Mouse (Mus musculus): ENCODE measurements around the gene Trp53i11. TPM values are rescaled to one million over a fixed set of nuclear protein-coding genes. Genes with fewer than 3 reads are reported as not detected.
A peak's percentile ranks its signal among the peaks of the same experiment; 100 is the strongest.

The Trp53i11 gene
- total and polyA plus RNA-seq, 2 experiments: 1.9 to 9.1 TPM

DNA sequence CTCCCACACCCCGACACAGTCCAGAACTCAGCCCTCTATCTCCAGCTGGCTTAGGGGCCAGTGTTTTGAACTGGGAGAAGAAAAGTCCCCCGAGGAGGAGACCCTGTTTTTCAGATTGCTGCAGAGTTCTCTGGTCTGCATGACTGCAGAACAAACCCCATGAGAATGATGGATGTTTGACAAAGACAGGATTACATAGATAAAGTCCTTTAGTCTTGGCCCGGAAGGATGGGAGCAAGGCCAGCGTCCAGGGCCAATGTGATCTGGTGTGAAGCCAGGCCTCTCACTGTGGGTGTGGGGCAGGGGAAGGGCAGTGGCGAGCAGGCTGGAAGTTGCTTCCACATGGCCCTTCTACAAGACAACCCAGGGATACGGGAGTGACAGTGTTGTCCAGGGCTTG is 36.1 kb downstream of the Trp53i11 start:
- DNase-seq (ENCODE audit: extremely low read depth, low read depth, low spot score): no peak
- H3K36me3 ChIP-seq (ENCODE audit: control insufficient read depth, insufficient read depth, low read length): no peaks in the 10 kb centered on the region
- no peak overlapping the region for H3K27ac ChIP-seq (replicated peaks; ENCODE audit: insufficient read depth, low read depth, low read length)

DNA sequence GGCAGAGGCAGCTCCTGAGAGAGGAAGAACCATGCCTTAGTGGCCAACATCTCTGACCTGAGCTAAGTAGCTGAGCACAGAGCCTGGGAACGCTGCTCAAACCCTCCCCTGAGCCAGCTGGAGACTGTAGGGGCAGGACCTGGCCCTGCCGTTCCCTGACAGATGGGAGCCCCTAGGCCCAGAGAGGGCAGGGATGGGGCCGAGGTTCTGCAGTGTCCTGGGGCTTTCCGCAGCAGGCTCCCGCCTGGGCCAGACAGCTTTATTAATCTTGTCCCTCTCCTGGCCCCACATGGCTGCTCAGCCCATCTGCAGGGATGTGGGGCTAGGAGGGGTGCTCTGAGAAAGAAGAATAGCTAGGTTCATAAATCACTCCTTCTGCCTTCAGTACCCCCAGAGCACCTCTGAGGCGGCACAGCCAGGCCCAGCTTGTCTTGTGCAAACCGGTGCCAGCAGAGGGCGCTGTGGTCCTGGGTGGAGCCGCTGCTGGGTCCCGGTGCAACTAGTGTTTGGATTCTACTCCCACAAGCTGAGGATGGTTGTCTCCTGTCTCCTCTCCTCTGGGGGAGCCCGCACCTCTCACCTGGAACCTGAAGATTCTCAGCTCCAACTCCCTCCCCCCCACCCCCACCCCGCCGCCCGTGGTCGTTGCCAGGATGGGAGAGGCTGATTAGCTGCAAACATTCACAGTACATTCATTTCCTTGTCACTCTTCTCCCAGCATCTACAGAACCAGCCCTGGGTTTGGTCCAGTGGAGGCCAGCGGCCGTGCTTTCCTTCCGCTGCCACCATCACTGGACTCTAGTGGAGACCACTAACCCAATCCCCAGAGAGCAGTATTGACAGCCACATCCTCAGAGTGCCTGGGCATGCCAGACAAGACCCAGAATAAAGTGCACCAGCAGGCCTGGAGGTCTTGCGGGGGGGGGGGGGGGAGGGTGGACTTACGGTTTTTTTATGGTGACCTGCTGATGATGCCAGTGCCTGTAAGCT is 39.6 kb downstream of the Trp53i11 start:
- H3K4me3 ChIP-seq (ENCODE audit: insufficient read depth, low read depth, low read length): no peak overlapping the region
- no peak for TF ChIP-seq POLR2A (IDR thresholded peaks at IDR 0.05; ENCODE audit: extremely low read depth, insufficient read depth, low read length)
- TF ChIP-seq CTCF (IDR thresholded peaks at IDR 0.05; ENCODE audit: low read depth, low read length): peak; percentile 83

More for the DNA sequence above, 36.1 kb downstream of the Trp53i11 start:
- 37% methylated on average over 6 of the region's 6 CpGs for WGBS
- TF ChIP-seq POLR2A (IDR thresholded peaks at IDR 0.05; ENCODE audit: extremely low read depth, insufficient read depth, low read length): no peak
- H3K27me3 ChIP-seq (ENCODE audit: control insufficient read depth, insufficient read depth, low read length): no peaks in the 10 kb centered on the region
- no peak overlapping the region for H3K4me3 ChIP-seq (ENCODE audit: insufficient read depth, low read depth, low read length)
- no peaks in the 10 kb centered on the region for H3K4me1 ChIP-seq (ENCODE audit: control insufficient read depth, insufficient read depth, low read length)
- H3K79me2 ChIP-seq (ENCODE audit: control insufficient read depth, insufficient read depth, low read length): no peaks in the 10 kb centered on the region
- no peak overlapping the region for H3K9ac ChIP-seq (ENCODE audit: low read depth, low read length)

DNA sequence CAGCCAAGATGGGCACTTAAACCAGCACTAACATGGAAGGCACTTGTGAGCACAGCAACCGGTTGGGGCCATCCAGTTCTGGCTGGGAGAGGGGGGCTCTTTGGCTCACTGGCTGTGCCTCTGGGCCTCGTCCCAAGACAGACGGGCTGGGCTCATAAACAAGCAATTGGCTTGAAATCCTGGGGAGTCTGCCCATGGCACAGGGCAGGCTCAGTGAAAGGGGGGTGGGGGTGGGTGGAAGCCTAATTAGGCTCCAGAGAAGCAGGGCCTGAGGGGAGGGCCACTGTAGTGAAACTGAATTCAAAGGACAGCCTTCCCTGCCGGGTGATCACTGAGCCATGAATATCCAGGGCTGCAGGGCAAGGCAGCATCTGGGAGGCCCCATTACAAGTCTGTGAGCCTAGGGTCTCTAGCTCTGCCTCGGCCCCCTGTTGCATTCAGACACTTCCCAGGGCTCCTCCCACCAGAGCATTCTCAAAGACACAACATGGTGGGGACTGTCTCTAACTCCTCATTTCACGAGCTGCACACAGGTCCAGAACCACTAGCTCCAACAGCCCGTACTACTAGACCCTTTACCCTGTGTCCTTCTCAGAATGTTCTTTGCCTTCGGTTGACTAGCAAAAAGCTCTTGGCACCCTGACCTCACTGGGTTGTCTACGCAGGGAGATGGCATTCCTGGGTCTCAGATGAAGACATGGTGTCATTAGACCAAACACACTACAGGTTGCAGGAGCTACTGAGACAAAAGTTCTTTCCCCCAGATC is 40.5 kb downstream of the Trp53i11 start:
- 82% methylated on average over 9 of the region's 9 CpGs for WGBS
- Histone ChIP-seq H3K4me1 (ENCODE audit: control insufficient read depth, insufficient read depth, low read length) (no peaks in the 10 kb centered on the region), H3K79me2 (ENCODE audit: control insufficient read depth, insufficient read depth, low read length) (no peaks in the 10 kb centered on the region), H3K9ac (ENCODE audit: low read depth, low read length) (no peak overlapping the region), H3K36me3 (ENCODE audit: control insufficient read depth, insufficient read depth, low read length) (no peaks in the 10 kb centered on the region), H3K27me3 (ENCODE audit: control insufficient read depth, insufficient read depth, low read length) (no peaks in the 10 kb centered on the region), H3K4me3 (ENCODE audit: insufficient read depth, low read depth, low read length) (no peak overlapping the region), H3K27ac (replicated peaks; ENCODE audit: insufficient read depth, low read depth, low read length) (no peak overlapping the region)
- no peak for TF ChIP-seq CTCF (IDR thresholded peaks at IDR 0.05; ENCODE audit: low read depth, low read length)
- TF ChIP-seq POLR2A (IDR thresholded peaks at IDR 0.05; ENCODE audit: extremely low read depth, insufficient read depth, low read length): no peak
- DNase-seq (ENCODE audit: extremely low read depth, low read depth, low spot score): no peak

More for the DNA sequence above, 39.6 kb downstream of the Trp53i11 start:
- no peak overlapping the region for H3K27ac ChIP-seq (replicated peaks; ENCODE audit: insufficient read depth, low read depth, low read length)
- peak; percentile 13 for DNase-seq (ENCODE audit: extremely low read depth, low read depth, low spot score)
- no peaks in the 10 kb centered on the region for H3K4me1 ChIP-seq (ENCODE audit: control insufficient read depth, insufficient read depth, low read length)
- 35% methylated on average over 20 of the region's 20 CpGs for WGBS
- no peak overlapping the region for H3K9ac ChIP-seq (ENCODE audit: low read depth, low read length)
- H3K36me3 ChIP-seq (ENCODE audit: control insufficient read depth, insufficient read depth, low read length): no peaks in the 10 kb centered on the region
- H3K27me3 ChIP-seq (ENCODE audit: control insufficient read depth, insufficient read depth, low read length): no peaks in the 10 kb centered on the region
- no peaks in the 10 kb centered on the region for H3K79me2 ChIP-seq (ENCODE audit: control insufficient read depth, insufficient read depth, low read length)

DNA sequence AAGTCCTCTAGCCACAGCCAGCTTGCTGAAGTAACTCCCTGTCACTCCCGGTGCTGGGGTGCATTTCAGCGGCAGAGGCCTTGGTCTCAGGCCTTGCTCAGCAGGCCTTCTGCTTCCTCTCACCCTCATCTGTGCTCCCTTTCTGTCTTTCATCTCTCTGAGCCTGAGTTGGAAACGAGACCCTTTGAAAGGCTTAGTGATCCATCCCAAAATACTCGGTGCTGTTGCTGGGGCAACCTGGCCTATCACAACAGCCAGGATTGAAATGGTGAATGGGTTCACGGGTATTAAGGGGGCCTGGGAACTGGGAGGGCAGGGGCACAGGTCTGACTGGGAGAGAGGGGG is 41.1 kb downstream of the Trp53i11 start:
- no peak overlapping the region for H3K9ac ChIP-seq (ENCODE audit: low read depth, low read length)
- no peaks in the 10 kb centered on the region for H3K27me3 ChIP-seq (ENCODE audit: control insufficient read depth, insufficient read depth, low read length)
- H3K79me2 ChIP-seq (ENCODE audit: control insufficient read depth, insufficient read depth, low read length): no peaks in the 10 kb centered on the region
- H3K36me3 ChIP-seq (ENCODE audit: control insufficient read depth, insufficient read depth, low read length): no peaks in the 10 kb centered on the region
- no peak for DNase-seq (ENCODE audit: extremely low read depth, low read depth, low spot score)
- H3K4me3 ChIP-seq (ENCODE audit: insufficient read depth, low read depth, low read length): no peak overlapping the region
- H3K4me1 ChIP-seq (ENCODE audit: control insufficient read depth, insufficient read depth, low read length): no peaks in the 10 kb centered on the region
- H3K27ac ChIP-seq (replicated peaks; ENCODE audit: insufficient read depth, low read depth, low read length): no peak overlapping the region
- no peak for TF ChIP-seq CTCF (IDR thresholded peaks at IDR 0.05; ENCODE audit: low read depth, low read length)
- TF ChIP-seq POLR2A (IDR thresholded peaks at IDR 0.05; ENCODE audit: extremely low read depth, insufficient read depth, low read length): no peak
- 65% methylated on average over 5 of the region's 5 CpGs for WGBS

DNA sequence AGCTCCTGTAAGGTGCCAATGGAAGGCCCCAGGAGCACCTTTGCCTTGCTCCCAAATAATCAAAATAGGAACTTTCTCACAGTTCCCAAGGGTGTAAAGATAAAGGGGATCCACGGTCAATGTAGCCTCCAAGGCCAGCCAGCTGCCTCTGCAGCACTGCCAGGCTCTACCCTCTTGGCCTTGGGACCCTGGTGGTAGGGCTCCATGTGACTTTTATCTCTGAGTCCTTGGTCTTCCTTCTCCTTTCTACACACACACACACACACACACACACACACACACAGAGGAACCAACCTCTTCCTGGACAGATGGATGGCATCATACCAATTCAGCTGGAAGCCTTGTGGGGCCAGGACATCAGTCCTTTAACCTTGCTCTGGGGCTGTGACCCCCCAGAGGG is 44.8 kb downstream of the Trp53i11 start:
- H3K79me2 ChIP-seq (ENCODE audit: control insufficient read depth, insufficient read depth, low read length): no peaks in the 10 kb centered on the region
- 70% methylated on average over 1 of the region's 1 CpGs for WGBS
- no peaks in the 10 kb centered on the region for H3K27me3 ChIP-seq (ENCODE audit: control insufficient read depth, insufficient read depth, low read length)
- H3K27ac ChIP-seq (replicated peaks; ENCODE audit: insufficient read depth, low read depth, low read length): no peak overlapping the region
- TF ChIP-seq POLR2A (IDR thresholded peaks at IDR 0.05; ENCODE audit: extremely low read depth, insufficient read depth, low read length) (no peak), CTCF (IDR thresholded peaks at IDR 0.05; ENCODE audit: low read depth, low read length) (no peak)
- no peak overlapping the region for H3K9ac ChIP-seq (ENCODE audit: low read depth, low read length)
- no peaks in the 10 kb centered on the region for H3K4me1 ChIP-seq (ENCODE audit: control insufficient read depth, insufficient read depth, low read length)
- no peak overlapping the region for H3K4me3 ChIP-seq (ENCODE audit: insufficient read depth, low read depth, low read length)
- DNase-seq (ENCODE audit: extremely low read depth, low read depth, low spot score): no peak
- H3K36me3 ChIP-seq (ENCODE audit: control insufficient read depth, insufficient read depth, low read length): no peaks in the 10 kb centered on the region
